Mouse (Mus musculus): Measurements from ENCODE around the gene Tbc1d24. TPM values are rescaled to one million over a fixed set of nuclear protein-coding genes. Genes with fewer than 3 reads are reported as not detected.

Gene Tbc1d24
- 0.35 and 0.37 TPM in 2 replicates for total RNA-seq (2017)

DNA sequence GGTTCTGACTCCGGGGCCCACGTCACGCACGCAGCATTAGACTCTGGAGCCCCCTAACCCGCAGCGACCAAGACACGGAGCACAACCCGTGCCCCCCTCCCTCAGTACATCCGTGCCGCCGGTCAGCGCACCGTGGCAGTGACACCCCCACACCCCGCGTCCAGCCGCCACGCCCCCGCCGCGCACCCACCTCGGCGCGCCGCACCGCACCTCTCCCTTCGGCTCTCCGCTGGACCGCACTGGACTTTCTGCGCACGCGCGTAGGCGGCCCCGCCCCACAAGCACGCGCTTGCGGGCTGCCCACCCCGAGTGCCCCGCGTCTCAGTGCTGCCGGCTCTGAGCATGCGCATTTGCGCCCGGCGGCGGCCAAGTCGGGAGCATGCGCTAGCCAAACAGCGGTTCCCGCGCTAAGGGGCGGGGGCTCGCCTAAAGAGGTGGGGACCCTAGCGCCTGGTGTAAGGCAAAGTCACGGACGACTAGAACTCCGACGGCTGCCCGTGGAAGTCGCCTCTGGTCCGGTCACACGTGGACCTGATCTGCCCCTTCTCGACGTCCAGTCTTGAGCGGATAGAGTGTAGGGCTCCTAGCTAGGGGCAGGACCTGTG, at the start of gene Tbc1d24:
TSS of gene Tbc1d24 (minus strand) at position 279 of the 605 bp plus-strand sequence.
- ATAC-seq (ENCODE audit: extremely low read depth, insufficient number of reproducible peaks, low FRiP score, poor library complexity, severe bottlenecking): no peak; the same call in 1 of the 2 replicates

DNA sequence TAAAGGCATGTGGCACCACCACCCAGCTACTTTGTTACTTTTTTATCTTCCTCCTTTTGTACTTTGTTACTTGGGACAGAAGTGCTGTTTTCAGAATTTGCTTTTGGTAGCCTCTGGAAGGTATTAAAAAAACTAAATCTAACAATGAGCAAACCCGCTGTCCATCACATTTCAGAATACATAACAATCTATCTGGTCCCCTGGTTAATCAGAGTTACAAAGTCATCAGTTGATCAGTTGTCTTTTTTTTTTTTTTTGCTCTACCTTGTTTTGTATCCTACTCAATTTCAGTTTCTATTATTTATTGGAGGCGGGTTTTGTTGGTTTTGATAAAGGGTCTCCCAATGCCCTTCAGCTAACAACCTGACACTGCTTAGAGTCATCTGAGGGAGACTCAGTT, 47.0 kb upstream of the Tbc1d24 start:
- no peak for ATAC-seq (ENCODE audit: extremely low read depth, insufficient number of reproducible peaks, low FRiP score, poor library complexity, severe bottlenecking)

DNA sequence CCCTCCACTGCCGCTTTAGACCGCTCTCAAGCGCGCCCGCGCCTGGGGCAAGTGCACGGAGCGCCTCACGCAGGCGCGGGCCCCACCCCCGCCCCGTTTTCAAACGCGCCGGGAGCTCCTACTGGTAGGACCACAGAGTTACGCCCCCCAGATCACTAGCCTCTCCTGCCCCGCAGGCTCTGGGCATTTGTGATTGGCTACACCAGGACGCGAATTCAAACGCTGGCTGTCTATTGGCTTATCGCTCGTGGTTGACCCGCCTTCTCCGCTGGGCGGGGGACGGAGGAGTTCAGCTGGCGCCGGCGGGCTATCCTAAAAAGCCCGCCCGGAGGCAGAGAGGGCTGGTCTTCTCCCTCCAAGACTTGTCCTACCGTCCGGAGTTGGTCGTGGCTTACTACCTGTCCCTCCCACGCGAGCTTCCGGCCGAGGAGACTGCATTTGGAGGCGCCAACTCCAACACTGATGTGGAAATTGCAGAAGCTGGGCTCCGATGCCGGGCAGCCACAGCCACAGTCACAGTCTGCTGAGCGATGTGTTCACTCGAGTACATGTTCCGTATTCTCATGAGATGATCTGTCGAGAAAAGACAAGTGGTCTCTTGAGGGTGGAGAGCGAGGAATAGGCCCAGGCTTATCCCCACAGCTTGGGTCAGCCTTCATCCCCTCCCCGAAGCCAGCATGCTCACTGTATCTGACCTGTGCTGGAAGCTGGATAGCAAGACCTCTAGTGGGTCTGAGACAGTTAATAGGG, 46.1 kb upstream of the Tbc1d24 start, which contains the start of gene Ccnf:
TSS of gene Ccnf (minus strand) at position 165 of the 750 bp plus-strand sequence.
- peak; percentile 99 for ATAC-seq (ENCODE audit: extremely low read depth, insufficient number of reproducible peaks, low FRiP score, poor library complexity, severe bottlenecking)

DNA sequence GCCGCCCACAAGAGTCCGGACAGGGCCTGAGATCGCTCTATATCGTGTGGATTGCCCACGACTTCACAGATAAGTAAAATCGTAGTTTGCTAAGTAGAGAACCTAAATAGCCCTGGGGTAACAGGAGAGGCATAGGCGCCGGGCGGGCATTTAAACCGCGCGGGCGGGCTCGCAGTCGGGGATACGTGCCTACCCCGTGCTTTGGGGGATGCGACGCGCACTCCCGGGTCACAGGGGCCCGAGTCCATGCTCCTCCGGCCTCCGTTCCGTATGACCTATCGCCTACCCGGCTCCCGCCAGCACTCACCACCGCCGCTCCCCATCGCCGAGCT, 45.6 kb upstream of the Tbc1d24 start:
- no peak for ATAC-seq (ENCODE audit: extremely low read depth, insufficient number of reproducible peaks, low FRiP score, poor library complexity, severe bottlenecking)

DNA sequence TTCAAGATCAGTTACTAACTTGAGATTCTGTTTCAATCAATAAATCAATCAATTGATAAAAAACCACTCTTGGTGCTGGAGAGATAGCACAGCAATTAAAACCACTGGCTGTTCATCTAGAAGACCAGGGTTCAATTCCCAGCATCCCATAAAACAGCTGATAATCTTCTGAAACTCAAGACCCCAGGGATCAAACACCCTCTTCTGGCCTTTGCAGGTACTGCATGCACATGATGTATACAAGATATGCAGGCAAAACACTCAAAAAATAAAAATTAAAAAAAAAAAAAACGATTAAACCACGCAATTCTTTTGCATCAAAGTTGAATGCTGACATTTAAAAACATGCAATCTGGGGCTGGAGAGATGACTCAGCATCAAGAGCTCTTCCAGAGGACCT, 43.3 kb upstream of the Tbc1d24 start:
- no peak for ATAC-seq (ENCODE audit: extremely low read depth, insufficient number of reproducible peaks, low FRiP score, poor library complexity, severe bottlenecking)

DNA sequence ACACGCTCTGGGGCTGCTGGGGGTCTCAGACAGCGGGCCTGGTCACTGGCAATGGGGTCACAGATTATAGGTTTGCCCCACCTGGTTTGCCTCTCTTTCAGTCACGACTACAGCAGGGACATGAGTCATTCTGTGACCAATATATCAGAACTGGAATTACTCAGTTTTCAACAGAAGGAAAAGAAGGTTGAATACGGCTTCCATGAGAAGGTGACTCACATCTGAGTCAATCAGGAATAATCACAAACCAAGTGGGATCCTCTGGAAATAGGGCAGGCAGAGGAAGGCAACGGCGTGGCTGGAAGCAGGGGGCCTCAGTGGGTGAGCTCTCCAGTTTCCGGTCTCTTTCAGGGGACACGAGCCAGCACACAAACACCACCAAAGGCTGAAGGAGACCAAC, 38.7 kb upstream of the Tbc1d24 start:
- ATAC-seq (ENCODE audit: extremely low read depth, insufficient number of reproducible peaks, low FRiP score, poor library complexity, severe bottlenecking): no peak

DNA sequence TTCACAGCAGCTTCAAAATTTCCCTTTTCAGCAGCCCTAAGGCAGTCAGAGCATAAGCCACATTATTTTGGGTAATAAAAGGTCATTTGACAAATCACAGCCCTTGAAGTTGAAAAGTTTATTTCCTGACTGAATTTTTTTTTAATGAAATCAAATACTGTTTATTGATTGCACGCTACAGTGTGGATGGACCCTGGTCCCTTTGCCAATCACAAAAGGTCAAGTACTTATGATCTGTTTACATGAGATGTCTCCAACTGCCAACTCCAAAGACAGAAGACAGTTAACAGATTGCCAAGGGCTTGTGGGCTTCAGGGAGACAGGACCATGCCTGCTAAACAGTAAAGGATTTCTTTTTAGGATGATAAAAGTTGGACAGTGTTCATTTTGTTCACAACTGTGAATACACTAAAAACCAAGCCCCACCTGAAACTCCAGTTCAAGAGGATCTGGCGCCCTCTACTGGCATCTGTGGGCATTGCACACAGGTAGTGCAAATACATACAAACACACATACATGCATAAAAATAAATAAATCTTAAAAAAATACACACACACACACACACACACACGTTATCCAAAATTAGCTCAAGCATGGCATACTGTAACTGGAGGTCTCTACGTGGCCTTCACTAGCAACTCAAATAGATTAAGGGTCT, 38.1 kb upstream of the Tbc1d24 start:
- peak; percentile 50; the same call in 1 of the 2 replicates for ATAC-seq (ENCODE audit: extremely low read depth, insufficient number of reproducible peaks, low FRiP score, poor library complexity, severe bottlenecking)

DNA sequence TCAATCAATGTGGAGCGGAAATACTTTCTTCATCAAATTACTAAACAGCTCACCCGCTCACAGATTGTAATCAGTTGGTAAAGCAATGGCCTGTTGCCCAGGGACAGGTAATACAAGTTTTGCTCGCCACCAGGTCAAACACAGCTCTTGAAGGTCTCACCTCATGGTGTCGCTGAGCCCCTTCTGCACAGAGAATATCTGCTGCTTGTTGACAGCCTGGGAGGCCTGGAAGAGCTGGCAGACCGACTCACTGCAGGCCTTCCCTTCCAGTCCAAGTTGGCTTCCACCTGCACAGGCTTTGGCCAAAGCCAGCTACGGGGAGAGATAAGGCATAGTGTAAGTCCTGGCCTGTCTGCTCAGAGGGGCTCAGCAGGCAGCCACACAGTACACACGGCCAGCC, 31.6 kb upstream of the Tbc1d24 start:
- no peak for ATAC-seq (ENCODE audit: extremely low read depth, insufficient number of reproducible peaks, low FRiP score, poor library complexity, severe bottlenecking)

DNA sequence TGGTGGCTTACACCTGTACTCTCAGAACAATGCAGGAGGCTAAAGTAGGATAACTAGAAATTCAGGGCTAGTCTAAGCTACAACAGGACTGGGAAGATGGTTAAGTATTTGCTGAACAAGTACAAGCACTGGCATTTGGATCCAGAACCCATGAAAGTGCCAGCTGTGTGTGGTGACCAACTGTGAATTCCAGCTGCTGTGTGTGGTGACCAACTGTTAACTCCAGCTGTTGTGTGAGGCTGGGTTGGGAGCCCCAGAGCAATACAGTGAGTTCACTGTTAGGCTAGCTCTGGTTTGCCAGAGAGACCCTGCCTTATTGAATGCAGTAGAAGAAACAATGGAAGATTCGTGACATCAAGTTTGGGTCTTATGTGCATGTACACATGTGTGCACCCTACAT, 31.1 kb upstream of the Tbc1d24 start:
- no peak for ATAC-seq (ENCODE audit: extremely low read depth, insufficient number of reproducible peaks, low FRiP score, poor library complexity, severe bottlenecking)

DNA sequence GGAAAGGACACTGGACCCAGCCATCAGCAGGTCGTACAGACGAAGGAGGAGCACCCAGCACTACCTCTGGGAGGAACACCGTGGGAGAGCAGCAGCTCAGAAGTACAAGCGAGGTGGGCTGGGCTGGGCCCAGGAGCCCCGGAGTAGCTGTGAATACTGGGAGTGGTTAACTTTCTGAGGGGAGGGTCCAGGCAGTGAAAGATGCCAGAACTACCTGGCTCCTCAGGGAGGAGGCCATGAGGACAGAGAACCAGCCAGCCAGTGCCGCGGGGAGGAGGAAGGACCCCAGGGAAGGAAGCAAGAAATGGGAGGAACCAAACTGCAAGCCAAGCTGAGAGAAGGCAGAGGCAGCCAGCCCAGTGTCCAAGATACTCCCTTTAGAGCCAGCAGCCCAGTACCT, 22.6 kb upstream of the Tbc1d24 start:
- no peak for ATAC-seq (ENCODE audit: extremely low read depth, insufficient number of reproducible peaks, low FRiP score, poor library complexity, severe bottlenecking)

DNA sequence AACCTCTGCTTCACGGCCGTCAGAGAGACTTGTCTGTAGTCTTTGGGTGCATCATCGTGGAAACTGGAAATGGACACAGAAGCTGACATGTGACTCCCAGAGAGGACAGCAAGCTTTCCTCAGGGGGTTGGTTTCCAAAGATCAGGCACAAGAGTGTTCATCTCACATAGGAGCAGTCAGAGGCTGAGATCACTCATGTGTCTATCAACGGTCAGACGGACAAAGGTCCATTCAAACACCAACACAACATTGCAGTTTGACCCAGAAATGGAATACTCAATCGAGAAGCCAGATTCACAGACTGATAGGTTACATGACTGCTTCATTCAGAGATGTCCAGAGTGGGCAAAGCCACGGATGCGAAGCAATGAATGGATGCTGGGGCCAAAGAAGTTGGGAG, 21.4 kb upstream of the Tbc1d24 start:
- ATAC-seq (ENCODE audit: extremely low read depth, insufficient number of reproducible peaks, low FRiP score, poor library complexity, severe bottlenecking): no peak

DNA sequence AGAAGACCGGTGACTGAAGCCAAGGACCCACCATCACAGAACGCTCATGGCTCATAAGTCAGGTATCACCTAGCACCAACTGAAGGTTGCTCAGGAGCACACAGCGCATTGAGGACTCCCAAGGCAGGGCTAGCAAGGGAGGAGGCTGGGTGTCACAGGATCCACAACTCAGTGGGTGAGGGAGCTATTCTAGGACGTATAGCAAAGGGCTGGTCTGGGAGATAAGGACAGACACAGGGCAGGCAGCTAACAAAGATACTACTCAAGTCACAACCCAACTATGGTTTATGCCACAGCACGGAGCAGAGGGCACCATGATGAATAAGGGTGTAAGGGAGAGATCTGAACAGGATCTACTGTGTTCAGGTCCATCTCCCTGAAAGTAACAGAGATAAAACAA, 20.5 kb upstream of the Tbc1d24 start:
- no peak for ATAC-seq (ENCODE audit: extremely low read depth, insufficient number of reproducible peaks, low FRiP score, poor library complexity, severe bottlenecking)

DNA sequence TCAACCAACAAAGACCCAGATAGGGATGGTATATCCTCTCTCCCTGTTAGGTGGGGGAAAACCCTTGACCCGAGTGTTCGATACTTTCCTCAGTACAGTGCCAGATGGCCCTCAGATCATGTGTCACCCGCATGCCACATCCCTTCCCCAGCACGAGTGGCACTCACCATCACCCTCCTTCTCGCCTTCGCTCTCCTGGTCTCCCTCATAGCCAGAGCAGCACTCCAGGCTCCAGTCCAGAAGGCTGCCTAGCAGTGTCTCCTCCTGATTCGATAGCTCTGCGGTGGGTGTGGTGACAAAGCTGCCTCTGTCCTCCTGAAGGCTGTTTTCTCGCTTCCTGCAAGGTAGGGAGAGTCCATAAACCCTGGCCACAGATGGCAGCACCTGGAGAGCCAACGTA, 19.4 kb upstream of the Tbc1d24 start:
- no peak for ATAC-seq (ENCODE audit: extremely low read depth, insufficient number of reproducible peaks, low FRiP score, poor library complexity, severe bottlenecking)

DNA sequence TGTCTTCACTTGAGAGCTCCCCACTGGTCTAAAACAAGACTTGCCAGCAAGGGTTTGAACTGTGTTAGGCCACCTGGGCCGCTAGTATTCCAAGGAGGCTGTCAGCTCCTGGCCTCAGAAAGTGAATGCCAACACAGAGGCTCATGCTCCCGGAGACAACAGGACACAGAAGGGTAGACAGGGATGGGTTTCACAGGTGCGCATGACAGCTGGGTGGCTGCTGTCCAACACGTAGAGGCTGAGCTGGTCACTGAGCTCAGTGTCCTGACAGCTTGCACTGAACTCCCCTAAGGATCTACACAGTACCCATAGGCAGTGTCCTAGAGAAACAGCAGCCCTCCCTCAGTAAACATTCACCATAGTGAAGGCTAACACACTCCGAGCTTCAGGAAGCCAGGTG, 18.2 kb upstream of the Tbc1d24 start:
- ATAC-seq (ENCODE audit: extremely low read depth, insufficient number of reproducible peaks, low FRiP score, poor library complexity, severe bottlenecking): no peak

DNA sequence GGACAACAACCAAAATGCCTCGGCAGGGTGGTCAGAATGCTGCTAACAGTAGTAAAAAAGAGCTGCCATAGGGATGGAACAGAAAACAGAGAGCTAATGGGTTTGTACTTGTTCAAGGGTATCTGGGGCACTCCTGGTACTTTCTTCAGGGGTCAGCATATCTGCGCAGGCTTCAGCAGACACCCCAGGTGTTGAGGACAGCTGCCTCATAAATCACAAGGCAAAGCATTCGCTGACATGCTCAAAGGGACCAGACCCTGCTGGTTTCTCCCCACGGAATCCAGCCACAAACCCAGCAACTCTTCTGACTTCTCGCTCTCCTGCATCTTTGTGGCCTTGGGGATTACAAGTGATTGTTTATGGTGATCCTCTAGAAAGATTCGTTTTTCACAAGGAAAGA, 17.3 kb upstream of the Tbc1d24 start:
- no peak for ATAC-seq (ENCODE audit: extremely low read depth, insufficient number of reproducible peaks, low FRiP score, poor library complexity, severe bottlenecking)

DNA sequence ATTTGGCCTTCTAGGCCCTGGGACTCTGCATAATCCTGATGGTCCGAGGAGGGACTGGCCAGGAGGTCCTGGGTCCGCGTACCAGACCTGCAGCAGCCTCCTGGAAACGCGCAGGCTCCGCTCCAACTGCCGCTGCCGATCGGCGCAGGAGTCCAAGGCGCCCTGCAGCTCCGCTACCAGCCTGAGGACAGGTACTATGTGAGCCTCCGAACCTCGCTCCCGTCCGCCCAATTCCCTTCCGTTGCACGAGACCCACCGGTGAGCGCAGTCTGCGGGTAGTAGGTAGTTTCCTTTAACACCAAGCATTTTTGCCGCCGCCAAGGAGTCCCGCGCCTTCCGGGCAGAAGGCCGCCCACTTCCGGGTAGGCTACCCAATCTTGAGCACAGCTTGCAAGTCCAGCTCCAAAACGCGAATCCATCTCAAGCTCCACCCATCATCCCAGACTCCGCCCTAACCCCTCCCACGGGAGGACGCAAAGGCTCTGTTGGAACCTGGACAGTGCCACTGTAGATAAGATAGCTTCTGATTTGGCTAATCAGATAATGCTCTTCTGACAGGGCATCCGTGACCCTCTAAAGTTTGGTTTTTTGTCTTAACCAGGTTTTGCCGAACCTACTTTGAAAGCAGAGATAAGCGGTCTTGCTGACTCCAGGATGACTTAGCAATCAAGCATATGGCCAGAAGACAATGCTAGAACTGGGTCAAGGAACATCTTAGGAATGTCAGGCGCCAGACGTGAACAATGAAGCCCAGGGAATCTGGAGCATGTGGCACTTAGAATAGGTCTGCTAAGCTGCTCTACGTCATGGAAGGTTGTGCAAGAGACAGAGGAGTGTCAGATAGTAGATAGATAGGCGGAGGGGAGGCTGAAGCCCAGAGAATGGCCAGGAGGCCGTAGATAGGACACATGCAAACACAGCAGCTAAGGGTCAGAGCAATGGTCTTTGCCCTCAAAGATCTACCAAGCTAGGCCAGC, 15.4 kb upstream of the Tbc1d24 start, which contains the start of gene Tedc2:
TSS of gene Tedc2 (minus strand) at position 417 of the 977 bp plus-strand sequence.
- peak; percentile 95 for ATAC-seq (ENCODE audit: extremely low read depth, insufficient number of reproducible peaks, low FRiP score, poor library complexity, severe bottlenecking)

DNA sequence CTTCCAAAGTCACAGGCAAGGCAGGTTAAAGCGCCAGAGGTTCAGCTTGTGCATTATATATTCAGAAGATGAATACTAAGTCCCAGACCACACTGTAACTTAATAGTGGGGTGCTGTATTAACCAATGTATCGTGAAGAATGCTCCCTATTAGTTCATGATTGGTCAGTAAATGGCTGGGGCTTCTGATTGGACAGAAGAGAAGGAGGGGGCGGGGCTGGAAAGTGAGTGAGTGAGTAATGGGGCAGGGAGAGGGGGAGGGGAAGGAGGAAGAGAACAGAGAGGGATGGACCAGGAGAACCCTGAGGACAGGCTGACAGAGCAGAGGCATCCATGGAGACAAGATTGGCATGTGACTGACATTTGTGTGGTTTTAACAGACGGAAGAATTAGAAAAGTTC, 11.5 kb upstream of the Tbc1d24 start:
- no peak for ATAC-seq (ENCODE audit: extremely low read depth, insufficient number of reproducible peaks, low FRiP score, poor library complexity, severe bottlenecking)

DNA sequence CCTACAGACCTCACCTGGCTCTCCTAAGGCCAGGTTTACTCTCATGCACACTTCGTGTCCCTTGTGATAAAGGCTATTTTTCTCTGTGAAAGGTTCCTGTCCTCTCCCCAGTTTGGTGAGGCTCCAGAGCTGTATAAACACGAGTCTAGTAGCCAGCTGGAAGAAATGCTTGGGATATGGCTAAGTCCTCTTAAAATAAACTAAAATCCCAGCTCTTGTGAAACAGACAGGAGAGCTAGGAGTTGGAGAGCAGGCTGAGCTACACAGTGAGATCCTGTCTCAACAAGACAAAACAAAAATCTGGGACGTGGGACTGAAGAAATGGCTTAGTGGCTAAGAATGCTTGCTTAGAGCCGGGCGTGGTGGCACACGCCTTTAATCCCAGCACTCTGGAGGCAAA, 7.8 kb upstream of the Tbc1d24 start:
- no peak for ATAC-seq (ENCODE audit: extremely low read depth, insufficient number of reproducible peaks, low FRiP score, poor library complexity, severe bottlenecking)

DNA sequence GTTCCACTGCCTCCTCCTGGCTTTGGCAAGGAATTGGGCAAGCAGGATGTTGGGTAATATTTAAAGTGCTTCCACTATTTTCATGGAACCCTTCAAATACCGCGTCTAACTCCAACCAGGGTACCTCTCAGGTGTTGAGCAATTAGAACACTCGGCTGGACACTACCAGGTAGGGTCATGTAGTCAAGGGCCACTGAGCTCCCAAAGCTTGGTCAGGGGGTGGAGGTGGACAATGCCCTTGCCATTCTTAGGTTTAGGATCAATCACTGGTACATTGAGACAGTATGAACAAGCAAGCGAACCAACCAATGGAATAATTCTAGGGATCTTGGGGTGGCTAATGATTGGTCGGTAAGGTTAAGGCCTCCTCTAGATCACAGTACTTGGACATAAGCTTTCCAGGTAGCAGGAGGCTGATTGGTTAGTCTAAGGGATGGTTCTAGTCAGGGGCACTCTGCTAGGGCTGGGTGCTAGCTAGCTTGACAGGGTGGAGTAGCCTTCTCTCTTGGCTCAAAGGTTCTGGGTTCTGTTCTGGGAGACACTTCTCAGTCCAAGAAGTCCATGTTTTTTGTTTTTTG, 7.2 kb upstream of the Tbc1d24 start:
- ATAC-seq (ENCODE audit: extremely low read depth, insufficient number of reproducible peaks, low FRiP score, poor library complexity, severe bottlenecking): no peak
